Mouse (Mus musculus) kidney, postnatal 4 days (tissue): ENCODE data around the gene Mfsd14b.

Source experiments
- DNase-seq, 2 experiments: peaks; one replicate each; pipeline ENCODE4 v3.0.0; 2021; ENCODE audit warnings: mixed read lengths in 2 of 2

Mfsd14b gene

GRCm38 (mm10) chr13:65112459-65113110 is at the start of gene Mfsd14b:
TSS of gene Mfsd14b (minus strand) at chr13:65112975.
- peak; percentile 92 to 94 for DNase-seq

- DNase-seq: no peak
Measured at GRCm38 (mm10) chr13:65149940-65150339, 37.2 kb upstream of the Mfsd14b start, which contains the start of gene Olfr466. TSS of gene Olfr466 (plus strand) at chr13:65150240.

GRCm38 (mm10) chr13:65137789-65138188 is 25.0 kb upstream of the Mfsd14b start, which contains the start of gene Olfr465-ps1:
TSS of gene Olfr465-ps1 (plus strand) at chr13:65138089.
- no peak for DNase-seq

GRCm38 (mm10) chr13:65127063-65127847 is 14.5 kb upstream of the Mfsd14b start:
- DNase-seq: no peak

- no peak for DNase-seq
Measured at GRCm38 (mm10) chr13:65122111-65122510, 9.3 kb upstream of the Mfsd14b start.

- DNase-seq: no peak
Measured at GRCm38 (mm10) chr13:65120984-65121383, 8.2 kb upstream of the Mfsd14b start.

GRCm38 (mm10) chr13:65113239-65113638 is 464 bp upstream of the Mfsd14b start:
- DNase-seq: peak in 1 of 2 experiments; percentile 10

GRCm38 (mm10) chr13:65111961-65112360 is 814 bp downstream of the Mfsd14b start:
- DNase-seq: peak; percentile 16 to 47

- no peak for DNase-seq
Measured at GRCm38 (mm10) chr13:65101232-65101631, 11.5 kb downstream of the Mfsd14b start.

GRCm38 (mm10) chr13:65100678-65101077 is 12.1 kb downstream of the Mfsd14b start:
- no peak for DNase-seq

- DNase-seq: no peak
Measured at GRCm38 (mm10) chr13:65097018-65097417, 15.8 kb downstream of the Mfsd14b start.

- DNase-seq: no peak
Measured at GRCm38 (mm10) chr13:65095923-65096322, 16.9 kb downstream of the Mfsd14b start.

- DNase-seq: no peak
Measured at GRCm38 (mm10) chr13:65069969-65070368, 42.8 kb downstream of the Mfsd14b start.

GRCm38 (mm10) chr13:65052660-65053059 is 60.1 kb downstream of the Mfsd14b start, which contains the start of gene Prss47:
TSS of gene Prss47 (minus strand) at chr13:65052760.
- no peak for DNase-seq

- DNase-seq: no peak
Measured at GRCm38 (mm10) chr13:65035057-65035456, 77.7 kb downstream of the Mfsd14b start.

GRCm38 (mm10) chr13:65032758-65033157 is 80.0 kb downstream of the Mfsd14b start, which contains the start of gene Spata31d1c:
TSS of gene Spata31d1c (plus strand) at chr13:65033058.
- no peak for DNase-seq
